Mouse (Mus musculus) midbrain, postnatal 0 days (tissue): Measurements from ENCODE around the gene Runx1. TPM values are rescaled to one million over a fixed set of nuclear protein-coding genes. Genes with fewer than 3 reads are reported as not detected.

Source experiments
- ATAC-seq: fragments of 200-750 bp; cut with Nextera tagmentation; 2 replicates; pipeline ENCODE4 v1.8.0; 2017; ENCODE audit warnings: moderate number of reproducible peaks, mild to moderate bottlenecking, moderate TSS enrichment, moderate library complexity; ENCODE audit not compliant: low FRiP score
- DNase-seq: peaks from one replicate; pipeline ENCODE4 v3.0.0-alpha.2; 2015; ENCODE audit warnings: low spot score
- H3K27ac ChIP-seq: fragments of 300-500 bp; sonication (generic); 2 replicates; pipeline ENCODE4 v1.5.1; 2014; ENCODE audit warnings: low read depth, mild to moderate bottlenecking, low read length, mixed read lengths
- H3K27me3 ChIP-seq: fragments of 300-500 bp; sonication (generic); 2 replicates; pipeline ENCODE4 v1.6.1; 2014; ENCODE audit warnings: low read length, control low read depth, mixed read lengths; ENCODE audit not compliant: insufficient read depth
- H3K36me3 ChIP-seq: fragments of 300-500 bp; sonication (generic); 2 replicates; pipeline ENCODE4 v1.6.1; 2014; ENCODE audit warnings: low read length, control low read depth, mixed read lengths; ENCODE audit not compliant: insufficient read depth
- H3K4me1 ChIP-seq: fragments of 300-500 bp; sonication (generic); 2 replicates; pipeline ENCODE4 v1.6.1; 2014; ENCODE audit warnings: mild to moderate bottlenecking, control low read depth, antibody characterized with exemption, low read length, mixed read lengths; ENCODE audit not compliant: insufficient read depth
- H3K4me2 ChIP-seq: fragments of 300-500 bp; sonication (generic); 2 replicates; pipeline ENCODE4 v1.6.1; 2014; ENCODE audit warnings: low read depth, mild to moderate bottlenecking, low read length, mixed read lengths; ENCODE audit not compliant: poor library complexity, severe bottlenecking
- H3K4me3 ChIP-seq: fragments of 300-500 bp; sonication (generic); 2 replicates; pipeline ENCODE4 v1.5.1; 2014; ENCODE audit warnings: low read depth, mild to moderate bottlenecking, low read length, moderate library complexity
- H3K9ac ChIP-seq: fragments of 300-500 bp; sonication (generic); replicated peaks from 2 replicates; pipeline ENCODE4 v1.6.1; 2014; ENCODE audit warnings: mild to moderate bottlenecking, low read length, moderate library complexity, mixed read lengths; ENCODE audit not compliant: poor library complexity, severe bottlenecking
- H3K9me3 ChIP-seq: fragments of 300-500 bp; sonication (generic); 2 replicates; pipeline ENCODE4 v1.6.1; 2016; ENCODE audit warnings: low read length, control low read depth
- CTCF ChIP-seq: IDR thresholded peaks from 2 replicates; pipeline ENCODE4 v1.5.1; 2016; ENCODE audit warnings: antibody characterized with exemption, mild to moderate bottlenecking
- WGBS: fragments of 180-500 bp; shearing (Covaris S2); extraction: QIAGEN DNeasy Blood & Tissue Kit; methylation state at CpG from one replicate; pipeline ENCODE4 v1.1.7; 2014; 5-methylcytosine and 5-hydroxymethylcytosine counted together
- polyA plus RNA-seq: library from polyadenylated mRNA; unstranded; fragments of >200 nt; fragmentation: Nextera tagmentation; extraction: Ambion mirVana; gene quantifications from 2 replicates; pipeline ENCODE4 v1.2.1, GENCODE M21; 2015
- total RNA-seq: library from RNA; depleted of rRNA; stranded (reverse); fragments of >200 nt; gene quantifications from 2 replicates; pipeline ENCODE4 v1.2.3, GENCODE M21; 2014

Runx1 gene
- total and polyA plus RNA-seq, 2 experiments from 2014 or later = 0.64 to 2.0 TPM

- WGBS = 86% methylated on average over 4 of the region's 4 CpGs
- H3K9me3 ChIP-seq = no peaks in the 10 kb centered on the region
- no peak overlapping the region for H3K4me2 ChIP-seq
- no peak overlapping the region for H3K27ac ChIP-seq
- no peaks in the 10 kb centered on the region for H3K4me1 ChIP-seq
- no peak for DNase-seq
- no peaks in the 10 kb centered on the region for H3K27me3 ChIP-seq
- no peaks in the 10 kb centered on the region for H3K36me3 ChIP-seq
- TF ChIP-seq CTCF = no peak
- no peak overlapping the region for H3K9ac ChIP-seq
- no peak for ATAC-seq
- no peak overlapping the region for H3K4me3 ChIP-seq
These were observed 238.1 kb downstream of the Runx1 start for GRCm38 (mm10) chr16:92587836-92588235.

GRCm38 (mm10) chr16:92581767-92582166, 244.2 kb downstream of the Runx1 start:
- Histone ChIP-seq H3K4me3 (no peak overlapping the region), H3K4me1 (no peaks in the 10 kb centered on the region), H3K27ac (no peak overlapping the region), H3K36me3 (no peaks in the 10 kb centered on the region), H3K4me2 (no peak overlapping the region), H3K9ac (no peak overlapping the region), H3K9me3 (no peaks in the 10 kb centered on the region), H3K27me3 (no peaks in the 10 kb centered on the region)
- ATAC-seq = no peak
- TF ChIP-seq CTCF = no peak
- 93% methylated on average over 10 of the region's 10 CpGs for WGBS
- DNase-seq = no peak

GRCm38 (mm10) chr16:92580981-92581380, 245.0 kb downstream of the Runx1 start:
- no peak for DNase-seq
- Histone ChIP-seq H3K4me2 (no peak overlapping the region), H3K27ac (no peak overlapping the region), H3K9ac (no peak overlapping the region), H3K9me3 (no peaks in the 10 kb centered on the region), H3K27me3 (no peaks in the 10 kb centered on the region), H3K36me3 (no peaks in the 10 kb centered on the region), H3K4me1 (no peaks in the 10 kb centered on the region), H3K4me3 (no peak overlapping the region)
- WGBS = 85% methylated on average over 10 of the region's 10 CpGs
- TF ChIP-seq CTCF = no peak
- ATAC-seq = no peak

DNA sequence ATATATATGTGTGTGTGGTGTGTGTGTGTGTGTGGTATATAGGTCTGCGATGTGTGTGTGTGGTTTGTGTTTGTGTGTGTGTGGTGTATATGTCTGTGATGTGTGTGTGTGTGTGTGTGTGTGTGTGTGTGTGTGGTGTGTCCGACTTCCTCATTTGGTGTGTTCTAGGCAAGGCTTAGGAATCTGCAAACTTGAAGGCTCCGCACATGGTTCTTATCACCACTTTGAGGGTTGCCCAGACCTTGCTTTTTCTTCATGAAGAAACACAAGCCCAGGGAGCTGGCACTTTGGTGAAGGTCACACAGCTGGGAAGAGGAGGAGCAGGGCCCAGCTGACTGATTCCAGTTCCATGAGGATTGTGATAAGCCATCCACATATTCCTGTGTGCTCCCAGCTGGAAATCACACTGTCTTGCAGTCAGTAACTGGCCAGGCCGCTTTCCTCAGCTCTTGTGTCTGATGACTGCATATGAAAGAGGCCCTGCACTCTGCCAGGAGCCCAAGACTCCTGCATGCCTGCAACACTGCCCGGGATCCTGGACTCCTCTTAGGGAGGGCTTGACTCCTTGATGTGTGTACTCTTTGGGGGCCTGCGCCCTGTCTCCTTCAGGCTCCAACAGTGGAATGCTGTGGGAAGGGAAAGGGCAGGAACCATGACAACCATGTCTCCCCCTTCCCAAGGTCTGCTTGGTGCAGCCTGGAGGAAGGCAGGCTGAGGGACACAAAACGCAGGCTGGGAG, 246.9 kb downstream of the Runx1 start:
- ATAC-seq = no peak

DNA sequence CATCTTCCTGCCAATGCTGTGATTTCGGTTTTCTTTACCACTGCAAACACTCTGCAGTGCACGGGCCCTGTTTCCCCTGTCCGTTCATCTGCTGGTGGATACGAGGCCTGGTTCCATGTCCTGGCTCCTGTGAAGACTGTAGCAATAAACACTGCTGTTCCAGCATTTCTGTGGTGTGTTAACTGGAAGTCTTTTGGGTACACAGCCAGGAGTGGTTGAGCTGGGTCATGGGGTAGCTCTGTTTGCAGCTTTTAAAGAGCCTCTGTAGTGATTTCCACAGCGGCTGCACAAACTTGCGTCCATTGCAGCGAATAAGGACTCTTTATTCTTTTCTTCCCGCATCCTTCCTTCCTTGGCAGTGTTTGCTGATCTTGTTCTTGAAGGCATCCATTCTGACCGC, 248.6 kb downstream of the Runx1 start:
- Histone ChIP-seq H3K4me1 (no peaks in the 10 kb centered on the region), H3K4me3 (no peak overlapping the region), H3K27ac (no peak overlapping the region), H3K9me3 (no peaks in the 10 kb centered on the region), H3K9ac (no peak overlapping the region), H3K4me2 (no peak overlapping the region), H3K27me3 (no peaks in the 10 kb centered on the region), H3K36me3 (no peaks in the 10 kb centered on the region)
- DNase-seq (no peak), ATAC-seq (no peak)
- 86% methylated on average over 9 of the region's 9 CpGs for WGBS
- no peak for TF ChIP-seq CTCF

More for the DNA sequence above, 246.9 kb downstream of the Runx1 start:
- H3K9me3 ChIP-seq = no peaks in the 10 kb centered on the region
- no peak overlapping the region for H3K27ac ChIP-seq
- H3K4me1 ChIP-seq = no peaks in the 10 kb centered on the region
- TF ChIP-seq CTCF = no peak
- H3K9ac ChIP-seq = no peak overlapping the region
- no peak overlapping the region for H3K4me3 ChIP-seq
- H3K4me2 ChIP-seq = no peak overlapping the region
- no peaks in the 10 kb centered on the region for H3K27me3 ChIP-seq
- no peak for DNase-seq
- WGBS = 74% methylated on average over 7 of the region's 7 CpGs
- H3K36me3 ChIP-seq = no peaks in the 10 kb centered on the region

- Histone ChIP-seq H3K9me3 (no peaks in the 10 kb centered on the region), H3K36me3 (no peaks in the 10 kb centered on the region), H3K27ac (no peak overlapping the region), H3K9ac (no peak overlapping the region), H3K4me2 (no peak overlapping the region), H3K4me1 (no peaks in the 10 kb centered on the region), H3K4me3 (no peak overlapping the region), H3K27me3 (no peaks in the 10 kb centered on the region)
- no peak for DNase-seq
- no peak for TF ChIP-seq CTCF
- ATAC-seq = no peak
- 85% methylated on average over 10 of the region's 10 CpGs for WGBS
These were observed 250.2 kb downstream of the Runx1 start for GRCm38 (mm10) chr16:92575792-92576191.
